Mouse (Mus musculus) olfactory bulb, adult 2 months (tissue): Measurements from ENCODE around the gene Pirb.

Experiments used
- CTCF ChIP-seq: fragments of 200-500 bp; IDR thresholded peaks from 2 replicates; pipeline ENCODE4 v1.5.1; 2012; ENCODE audit warnings: low read depth, mild to moderate bottlenecking, low read length, moderate library complexity; ENCODE audit not compliant: insufficient read depth
- POLR2A ChIP-seq: fragments of 200-500 bp; IDR thresholded peaks from 2 replicates; pipeline ENCODE4 v1.6.1; 2012; ENCODE audit warnings: mild to moderate bottlenecking, low read depth, low read length, moderate library complexity; ENCODE audit not compliant: insufficient read depth

DNA sequence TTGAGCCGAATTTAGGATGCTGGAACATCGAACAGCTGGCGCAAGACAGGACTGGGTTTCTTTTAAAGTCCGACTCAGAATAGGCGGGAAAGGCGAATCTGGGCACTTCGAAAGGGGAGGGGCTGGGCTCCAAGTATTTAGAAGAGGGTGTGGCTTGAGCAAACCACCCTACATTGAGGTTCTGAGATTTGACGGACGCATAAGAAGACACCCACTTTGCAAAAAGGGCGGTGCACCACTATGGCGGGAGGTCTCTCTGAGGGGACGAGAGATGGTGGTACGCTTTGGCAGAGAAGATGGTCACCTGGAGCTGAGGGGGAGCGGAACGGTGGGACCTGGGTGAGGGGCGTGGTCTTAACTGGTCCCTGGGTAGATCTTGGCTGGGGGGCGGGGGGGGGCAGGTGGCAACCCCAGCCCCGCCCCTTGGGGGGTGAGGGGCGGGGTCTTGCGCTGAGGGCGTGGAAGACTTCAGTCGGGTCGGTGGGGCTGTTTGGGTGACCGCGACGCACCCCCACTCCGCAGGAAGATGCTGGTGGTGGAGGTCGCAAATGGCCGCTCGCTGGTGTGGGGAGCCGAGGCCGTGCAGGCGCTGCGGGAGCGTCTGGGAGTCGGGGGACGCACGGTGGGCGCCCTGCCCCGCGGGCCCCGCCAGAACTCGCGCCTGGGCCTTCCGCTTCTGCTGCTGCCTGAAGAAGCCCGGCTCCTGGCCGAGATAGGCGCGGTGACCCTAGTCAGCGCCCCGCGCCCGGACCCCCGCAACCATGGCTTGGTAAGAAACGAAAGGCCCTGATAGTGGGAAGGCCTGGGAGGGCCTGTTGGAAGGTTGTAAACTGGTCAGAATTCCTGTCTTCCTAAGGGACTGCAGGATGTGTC is 25.9 kb downstream of the Pirb start:
- TF ChIP-seq POLR2A (no peak), CTCF (no peak)
